Mouse (Mus musculus) ZHBTc4 (cell line): ENCODE results near the gene Usp38.

Experiments used
- DNase-seq: peaks from one replicate; pipeline ENCODE4 v3.0.0-alpha.2; 2011; ENCODE audit warnings: low read depth, low spot score

Usp38 gene

GRCm38 (mm10) chr8:80961937-80962591, 52.7 kb downstream of the Usp38 start:
- no peak for DNase-seq

GRCm38 (mm10) chr8:80961070-80961609, 53.6 kb downstream of the Usp38 start:
- no peak for DNase-seq

GRCm38 (mm10) chr8:80959588-80960268, 55.0 kb downstream of the Usp38 start:
- no peak for DNase-seq

GRCm38 (mm10) chr8:80957776-80958175, 57.0 kb downstream of the Usp38 start:
- DNase-seq = no peak

- DNase-seq = no peak
Measured at GRCm38 (mm10) chr8:80952973-80953372, 61.8 kb downstream of the Usp38 start.

DNA sequence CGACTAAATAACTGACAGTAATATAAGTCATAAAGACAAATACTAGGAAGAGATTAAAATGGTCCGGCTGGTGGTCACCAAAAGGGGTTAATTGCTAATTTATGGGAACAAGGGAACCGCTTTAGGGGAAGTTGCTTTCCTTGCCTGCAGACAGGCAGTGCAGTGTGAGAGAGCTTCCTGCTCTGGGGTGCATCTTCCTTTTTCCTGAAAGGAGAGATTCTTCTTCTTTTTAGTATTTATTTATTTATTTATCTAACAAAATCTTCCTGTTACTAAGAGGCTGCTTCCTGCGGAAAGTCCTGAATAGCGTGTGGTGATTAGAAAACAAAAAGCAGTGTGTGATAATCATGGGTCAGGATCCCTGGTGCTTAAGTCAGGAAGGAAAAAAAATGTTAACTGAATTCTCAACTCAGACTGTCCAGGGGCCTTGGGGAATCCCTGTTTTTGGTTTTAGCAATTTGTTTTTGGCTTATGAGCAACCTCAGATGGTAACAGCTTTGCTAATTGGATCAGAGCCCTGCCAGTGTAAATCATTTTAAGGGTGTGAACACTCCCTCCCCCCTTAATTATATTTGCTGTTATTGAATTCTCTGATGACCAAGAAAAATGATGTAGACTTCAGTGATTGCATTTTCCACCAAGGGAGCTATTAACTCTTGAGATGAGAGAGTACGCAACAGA, 62.4 kb downstream of the Usp38 start:
- no peak for DNase-seq

GRCm38 (mm10) chr8:80948405-80949183, 66.1 kb downstream of the Usp38 start:
- DNase-seq = no peak

- no peak for DNase-seq
Measured at GRCm38 (mm10) chr8:80943742-80944141, 71.0 kb downstream of the Usp38 start.

- peak; percentile 35 for DNase-seq
Measured at GRCm38 (mm10) chr8:80941621-80942020, 73.1 kb downstream of the Usp38 start.

GRCm38 (mm10) chr8:80937814-80938650, 76.7 kb downstream of the Usp38 start:
- DNase-seq = no peak
